Mouse (Mus musculus) megakaryocyte, embryonic 14.5 days (primary cell): ENCODE results near the gene Fgd1.

Experiments used
- FLI1 ChIP-seq: IDR thresholded peaks from 2 replicates; pipeline ENCODE4 v1.6.1; 2012; ENCODE audit warnings: low read length, inconsistent platforms, mixed read lengths
- GATA1 ChIP-seq: IDR thresholded peaks from 3 replicates; pipeline ENCODE4 v1.6.1; 2012; ENCODE audit warnings: mixed read lengths, low read length, inconsistent platforms, borderline replicate concordance

- TF ChIP-seq FLI1 (no peak), GATA1 (no peak)
These were observed 20.2 kb downstream of the Fgd1 start for GRCm38 (mm10) chrX:151066071-151066666.
